Mouse (Mus musculus) midbrain, embryonic 14.5 days (tissue): ENCODE measurements around the gene Nlgn1. TPM values are rescaled to one million over a fixed set of nuclear protein-coding genes. Genes with fewer than 3 reads are reported as not detected.

Source experiments
- ATAC-seq: fragments of 200-750 bp; cut with Nextera tagmentation; 2 replicates; pipeline ENCODE4 v1.8.0; 2017; ENCODE audit warnings: moderate number of reproducible peaks, moderate library complexity; ENCODE audit not compliant: low FRiP score, low TSS enrichment
- DNase-seq: peaks from one replicate; pipeline ENCODE4 v3.0.0-alpha.2; 2015
- H3K27ac ChIP-seq: fragments of 300-500 bp; sonication (generic); replicated peaks from 2 replicates; pipeline ENCODE4 v1.5.1; 2014; ENCODE audit warnings: mild to moderate bottlenecking, low read depth, low read length, moderate library complexity
- H3K27me3 ChIP-seq: fragments of 300-500 bp; sonication (generic); 2 replicates; pipeline ENCODE4 v1.6.1; 2014; ENCODE audit warnings: low read length, control low read depth, mixed read lengths; ENCODE audit not compliant: control insufficient read depth, insufficient read depth
- H3K36me3 ChIP-seq: fragments of 300-500 bp; sonication (generic); 2 replicates; pipeline ENCODE4 v1.6.1; 2014; ENCODE audit warnings: low read length, control low read depth; ENCODE audit not compliant: control insufficient read depth, insufficient read depth
- H3K4me1 ChIP-seq: fragments of 300-500 bp; sonication (generic); 2 replicates; pipeline ENCODE4 v1.6.1; 2014; ENCODE audit warnings: mild to moderate bottlenecking, antibody characterized with exemption, low read length, control low read depth; ENCODE audit not compliant: control insufficient read depth, insufficient read depth
- H3K4me2 ChIP-seq: fragments of 300-500 bp; sonication (generic); 2 replicates; pipeline ENCODE4 v1.6.1; 2014; ENCODE audit warnings: mild to moderate bottlenecking, low read length, moderate library complexity
- H3K4me3 ChIP-seq: fragments of 300-500 bp; sonication (generic); replicated peaks from 2 replicates; pipeline ENCODE4 v1.5.1; 2014; ENCODE audit warnings: low read depth, low read length
- H3K9ac ChIP-seq: fragments of 300-500 bp; sonication (generic); replicated peaks from 2 replicates; pipeline ENCODE4 v1.6.1; 2014; ENCODE audit warnings: mild to moderate bottlenecking, low read length, moderate library complexity
- H3K9me3 ChIP-seq: fragments of 300-500 bp; sonication (generic); 2 replicates; pipeline ENCODE4 v1.6.1; 2016; ENCODE audit warnings: low read length, control low read depth, mixed read lengths; ENCODE audit not compliant: control insufficient read depth
- WGBS: fragments of 180-500 bp; shearing (Covaris S2); extraction: QIAGEN DNeasy Blood & Tissue Kit; methylation state at CpG from one replicate; pipeline ENCODE4 v1.1.7; 2014; 5-methylcytosine and 5-hydroxymethylcytosine counted together
- polyA plus RNA-seq: library from polyadenylated mRNA; unstranded; fragments of >200 nt; fragmentation: Nextera tagmentation; extraction: Ambion mirVana; gene quantifications from 2 replicates; pipeline ENCODE4 v1.2.1, GENCODE M21; 2014

Gene Nlgn1
- polyA plus RNA-seq, 1 experiment from 2014 or later: 26.1 TPM

DNA sequence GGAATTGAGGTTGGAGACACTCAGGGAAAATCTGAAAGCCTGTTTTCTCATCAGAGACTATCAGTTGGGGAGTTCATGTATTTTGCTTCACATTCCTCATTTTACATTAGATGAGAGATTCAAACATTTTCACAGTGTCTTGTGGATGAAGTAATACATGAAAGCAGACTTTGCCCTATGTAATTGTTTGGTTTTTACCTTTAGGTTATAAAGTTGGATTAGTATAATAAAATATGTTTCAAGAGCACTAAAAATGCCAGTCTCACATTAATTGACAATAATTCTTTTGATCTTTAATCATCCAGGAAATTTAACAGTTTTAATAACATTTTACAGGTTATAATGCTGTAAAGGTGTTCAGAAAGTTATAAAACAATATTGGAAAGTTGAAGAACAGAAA, 262.9 kb downstream of the Nlgn1 start:
- ATAC-seq: no peak
- H3K27me3 ChIP-seq: no peaks in the 10 kb centered on the region
- no peak overlapping the region for H3K27ac ChIP-seq
- H3K4me2 ChIP-seq: no peak overlapping the region
- no peak overlapping the region for H3K9ac ChIP-seq
- no peak for DNase-seq
- H3K9me3 ChIP-seq: no peaks in the 10 kb centered on the region
- no peaks in the 10 kb centered on the region for H3K36me3 ChIP-seq
- H3K4me3 ChIP-seq: no peak overlapping the region
- no peaks in the 10 kb centered on the region for H3K4me1 ChIP-seq

DNA sequence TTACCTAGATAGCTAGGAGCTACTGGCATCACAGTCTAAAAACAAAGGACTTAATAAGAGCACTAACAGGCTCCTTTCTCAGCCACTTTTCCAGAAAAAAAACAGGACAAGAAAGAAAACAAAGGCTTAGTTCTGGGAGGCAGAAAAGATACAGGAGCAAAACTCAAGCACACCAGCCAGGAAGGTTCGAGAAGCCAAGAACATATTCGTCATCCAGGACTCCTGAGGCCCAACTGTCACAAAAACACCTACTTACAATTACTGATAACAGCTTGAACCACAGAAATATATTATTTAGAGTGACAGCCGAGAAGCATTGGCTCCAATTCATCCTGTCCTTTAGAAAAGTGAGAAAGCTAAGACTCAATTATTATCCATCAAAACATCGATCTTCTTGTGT, 281.5 kb downstream of the Nlgn1 start:
- H3K27me3 ChIP-seq: no peaks in the 10 kb centered on the region
- H3K4me3 ChIP-seq: no peak overlapping the region
- DNase-seq (no peak), ATAC-seq (no peak)
- H3K9ac ChIP-seq: no peak overlapping the region
- H3K4me1 ChIP-seq: no peaks in the 10 kb centered on the region
- H3K27ac ChIP-seq: no peak overlapping the region
- WGBS: 75% methylated on average over 4 of the region's 4 CpGs
- no peak overlapping the region for H3K4me2 ChIP-seq
- H3K36me3 ChIP-seq: no peaks in the 10 kb centered on the region
- H3K9me3 ChIP-seq: no peaks in the 10 kb centered on the region

DNA sequence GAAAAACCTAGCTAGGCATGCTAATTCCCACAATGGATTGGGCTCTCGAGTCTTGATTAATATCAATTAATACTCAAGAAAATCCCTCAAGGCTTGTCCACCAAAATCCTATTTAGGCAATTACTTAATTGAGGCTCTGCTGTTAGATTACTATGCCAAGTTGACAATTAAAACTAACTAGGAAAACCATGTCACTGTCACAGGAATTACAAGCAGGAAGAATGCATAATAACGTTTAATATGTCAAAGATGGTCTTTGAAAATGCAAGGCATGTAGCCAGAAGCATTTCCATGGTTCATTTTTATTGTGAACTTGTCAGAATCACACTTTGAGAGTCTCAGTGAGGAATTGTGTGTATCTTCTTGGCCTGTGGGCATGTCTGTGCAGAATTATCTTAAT, 289.3 kb downstream of the Nlgn1 start:
- Histone ChIP-seq H3K4me2 (no peak overlapping the region), H3K9ac (no peak overlapping the region), H3K27me3 (no peaks in the 10 kb centered on the region), H3K9me3 (no peaks in the 10 kb centered on the region), H3K27ac (no peak overlapping the region), H3K4me3 (no peak overlapping the region), H3K36me3 (no peaks in the 10 kb centered on the region), H3K4me1 (peaks cover 7% of the 10 kb centered on the region; the same call in 1 of the 2 replicates)
- WGBS: 40% methylated on average over 2 of the region's 2 CpGs
- DNase-seq (peak; percentile 13), ATAC-seq (no peak)

DNA sequence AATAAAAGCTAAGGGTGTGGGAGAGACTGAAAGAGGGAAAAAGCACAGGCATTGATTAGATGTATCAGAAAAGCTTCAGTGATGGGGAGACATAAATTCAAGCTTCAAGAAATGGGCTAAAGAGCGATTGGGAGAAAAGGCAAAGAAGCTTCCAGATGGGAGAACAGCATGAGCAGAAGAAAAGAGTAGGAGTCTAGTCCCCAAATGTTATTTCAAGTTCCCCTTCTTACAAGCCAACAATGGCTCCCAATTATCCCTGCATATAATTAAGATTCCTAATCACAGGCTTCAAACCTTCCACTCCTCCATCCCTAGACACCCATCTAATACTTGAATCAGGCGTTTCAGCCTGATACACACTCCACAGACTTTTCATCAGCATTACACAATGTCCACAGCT, 292.6 kb downstream of the Nlgn1 start:
- Histone ChIP-seq H3K9me3 (no peaks in the 10 kb centered on the region), H3K4me2 (no peak overlapping the region), H3K4me3 (no peak overlapping the region), H3K27me3 (no peaks in the 10 kb centered on the region), H3K9ac (no peak overlapping the region), H3K4me1 (peaks cover 5% of the 10 kb centered on the region; the same call in 1 of the 2 replicates), H3K27ac (no peak overlapping the region), H3K36me3 (no peaks in the 10 kb centered on the region)
- WGBS: 92% methylated on average over 2 of the region's 2 CpGs
- DNase-seq (no peak), ATAC-seq (no peak)

DNA sequence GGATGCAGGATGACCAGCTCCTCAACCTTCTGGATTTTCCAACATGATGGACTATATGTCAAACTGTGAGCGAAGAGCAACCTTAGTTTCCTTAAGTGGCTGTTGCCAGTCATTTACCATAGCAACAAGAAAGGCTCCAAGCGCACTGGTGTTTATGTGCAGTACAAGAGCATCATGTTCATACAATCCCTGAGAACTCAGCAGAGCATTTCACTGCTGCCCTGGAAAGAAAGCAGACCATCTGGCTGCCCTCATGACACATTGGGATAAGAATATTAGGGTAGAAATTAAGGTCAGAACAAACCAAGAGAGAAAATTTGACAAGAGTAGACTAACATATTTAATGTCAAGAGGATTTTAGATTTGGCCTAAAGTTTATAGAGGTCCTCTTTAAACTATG, 306.2 kb downstream of the Nlgn1 start:
- DNase-seq (no peak), ATAC-seq (no peak)
- H3K4me3 ChIP-seq: no peak overlapping the region
- H3K4me2 ChIP-seq: no peak overlapping the region
- H3K9me3 ChIP-seq: no peaks in the 10 kb centered on the region
- no peaks in the 10 kb centered on the region for H3K27me3 ChIP-seq
- H3K9ac ChIP-seq: no peak overlapping the region
- WGBS: 94% methylated on average over 2 of the region's 2 CpGs
- H3K4me1 ChIP-seq: no peaks in the 10 kb centered on the region
- no peaks in the 10 kb centered on the region for H3K36me3 ChIP-seq
- H3K27ac ChIP-seq: no peak overlapping the region

DNA sequence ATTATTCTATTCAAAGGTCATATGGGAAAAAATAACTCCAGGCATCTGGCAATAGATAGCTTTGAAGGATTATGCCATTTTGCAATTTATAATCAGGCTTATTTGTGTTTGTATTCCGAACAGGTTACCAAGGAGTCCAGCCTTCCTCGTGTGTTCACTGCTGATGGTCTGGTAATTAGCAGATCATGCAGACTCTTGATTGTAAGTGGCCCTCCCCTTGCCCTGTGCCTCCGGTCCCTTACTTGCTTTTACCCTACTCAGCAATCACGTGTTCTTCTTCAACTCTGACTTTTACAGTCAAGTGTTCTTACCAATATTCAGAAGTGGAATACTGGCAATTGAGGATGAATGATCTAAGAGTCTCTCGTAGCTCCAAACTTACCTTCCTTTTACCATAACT, 309.0 kb downstream of the Nlgn1 start:
- H3K9ac ChIP-seq: no peak overlapping the region
- no peaks in the 10 kb centered on the region for H3K4me1 ChIP-seq
- H3K4me2 ChIP-seq: no peak overlapping the region
- H3K36me3 ChIP-seq: no peaks in the 10 kb centered on the region
- WGBS: 71% methylated on average over 5 of the region's 5 CpGs
- no peaks in the 10 kb centered on the region for H3K27me3 ChIP-seq
- DNase-seq (no peak), ATAC-seq (no peak)
- H3K27ac ChIP-seq: no peak overlapping the region
- H3K4me3 ChIP-seq: no peak overlapping the region
- H3K9me3 ChIP-seq: no peaks in the 10 kb centered on the region

DNA sequence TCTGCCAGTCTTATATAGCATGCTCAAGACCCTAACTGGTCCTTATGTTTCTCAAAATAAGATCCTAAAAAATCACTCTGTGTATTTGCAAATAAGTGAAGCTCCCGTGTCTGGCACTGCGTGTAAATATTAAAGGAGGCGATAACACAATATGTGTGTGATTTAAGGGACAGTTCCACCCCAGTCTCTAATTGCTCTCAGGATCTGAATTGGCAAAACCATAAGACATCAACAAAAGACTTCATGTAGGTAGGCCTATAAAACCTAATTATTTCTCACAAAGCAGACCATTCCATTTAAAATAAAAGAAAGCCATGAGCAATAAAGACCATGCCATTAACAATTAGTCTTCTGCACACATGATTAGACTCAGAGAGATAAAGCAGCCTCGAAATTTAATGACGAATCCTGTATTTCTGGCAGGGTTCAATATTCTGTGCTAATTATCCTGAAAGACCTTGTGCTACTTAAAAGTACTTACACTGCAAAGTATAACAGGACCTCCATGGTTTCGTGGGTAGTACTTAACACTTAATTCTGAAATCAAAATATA, 310.6 kb downstream of the Nlgn1 start:
- H3K27me3 ChIP-seq: no peaks in the 10 kb centered on the region
- H3K4me3 ChIP-seq: no peak overlapping the region
- 77% methylated on average over 6 of the region's 6 CpGs for WGBS
- DNase-seq (no peak), ATAC-seq (no peak)
- no peaks in the 10 kb centered on the region for H3K9me3 ChIP-seq
- H3K4me1 ChIP-seq: no peaks in the 10 kb centered on the region
- H3K27ac ChIP-seq: no peak overlapping the region
- no peak overlapping the region for H3K4me2 ChIP-seq
- H3K9ac ChIP-seq: no peak overlapping the region
- H3K36me3 ChIP-seq: no peaks in the 10 kb centered on the region

DNA sequence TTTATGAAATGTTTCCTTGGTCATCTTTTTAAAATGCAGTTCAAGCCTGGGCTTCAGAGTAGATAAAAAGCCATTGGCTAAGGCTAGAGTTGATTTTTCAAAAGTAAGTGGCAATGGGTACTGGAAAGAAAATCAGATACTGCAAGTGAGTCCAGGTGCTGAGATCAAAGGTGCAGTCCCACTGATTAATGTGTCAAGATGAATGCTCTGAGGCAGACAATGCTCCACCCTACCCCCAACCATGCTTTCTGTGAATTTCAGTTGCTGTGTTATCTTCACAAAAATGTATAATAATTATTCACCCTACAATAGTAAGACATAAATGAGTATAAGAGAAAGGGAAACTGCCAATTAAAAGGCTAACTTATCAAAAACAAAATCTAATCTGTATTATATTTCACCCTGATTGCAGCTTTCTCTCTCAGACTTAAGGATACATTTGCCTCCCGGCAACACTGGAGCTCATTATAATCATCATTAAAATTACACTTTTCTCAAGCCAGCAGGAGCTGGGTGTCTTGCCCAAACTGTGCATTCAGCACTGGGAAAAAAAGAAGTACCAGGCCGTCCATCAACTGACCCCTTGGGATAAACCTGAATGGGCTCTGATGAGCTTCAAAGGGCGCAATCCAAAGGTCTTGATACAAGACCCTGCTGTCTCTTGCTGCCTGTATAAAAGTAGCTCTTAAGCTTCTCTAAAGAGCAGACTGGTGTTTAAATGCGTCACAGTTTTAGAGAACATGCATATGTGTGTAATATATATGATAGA, 320.8 kb downstream of the Nlgn1 start:
- ATAC-seq (peak; percentile 60; the same call in 1 of the 2 replicates), DNase-seq (peak; percentile 42)
- Histone ChIP-seq H3K27ac (no peak overlapping the region), H3K4me1 (no peaks in the 10 kb centered on the region), H3K27me3 (no peaks in the 10 kb centered on the region), H3K4me3 (no peak overlapping the region), H3K9me3 (no peaks in the 10 kb centered on the region), H3K36me3 (no peaks in the 10 kb centered on the region), H3K4me2 (no peak overlapping the region), H3K9ac (no peak overlapping the region)
- WGBS: 39% methylated on average over 4 of the region's 4 CpGs
